Mouse (Mus musculus) heart, adult 9 months (tissue): ENCODE results near the gene Syt13.

Experiments used
- DNase-seq, 2 experiments: peaks; one replicate each; pipeline ENCODE4 v3.0.0; 2022; ENCODE audit warnings: low spot score in 2 of 2

The Syt13 gene

DNA sequence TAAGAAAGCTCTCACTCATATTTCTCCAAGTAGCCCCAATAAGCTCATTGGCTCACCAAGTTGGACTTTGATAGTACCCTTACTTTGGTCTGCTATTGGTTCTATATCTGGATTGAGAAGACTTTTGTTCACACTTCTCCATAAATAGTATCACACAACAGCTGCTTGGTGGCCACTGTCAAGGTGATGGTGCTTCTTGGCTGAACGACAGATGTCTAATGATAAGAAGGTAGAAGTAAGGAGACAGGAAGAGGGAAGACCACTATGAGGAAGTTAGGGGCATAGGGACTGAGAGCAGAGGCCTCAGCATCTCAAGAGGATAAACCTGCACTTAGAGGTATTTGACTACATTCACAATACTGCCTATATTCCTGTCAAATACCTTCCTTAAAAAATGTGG lies 49.4 kb downstream of the Syt13 start:
- no peak for DNase-seq

DNA sequence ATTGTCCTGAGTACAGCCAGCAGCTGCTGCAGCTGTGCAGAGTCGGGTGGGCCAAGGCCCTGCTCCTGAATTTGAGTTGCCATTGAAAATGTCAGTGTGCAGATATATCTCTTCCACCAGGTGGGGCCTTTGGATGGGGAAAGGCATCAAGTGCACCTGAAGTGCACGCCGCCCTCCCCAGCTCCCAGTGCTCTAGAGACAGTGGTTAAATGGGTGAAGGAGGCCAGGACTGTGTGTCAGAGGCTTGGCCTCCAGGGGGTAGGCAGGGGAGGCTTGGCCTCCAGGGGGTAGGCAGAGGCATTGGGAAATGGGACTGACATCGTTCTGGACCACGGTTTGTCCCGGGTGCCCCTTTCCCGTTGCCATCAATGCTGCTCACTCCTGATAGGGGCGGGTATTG lies 51.4 kb downstream of the Syt13 start:
- DNase-seq: no peak

DNA sequence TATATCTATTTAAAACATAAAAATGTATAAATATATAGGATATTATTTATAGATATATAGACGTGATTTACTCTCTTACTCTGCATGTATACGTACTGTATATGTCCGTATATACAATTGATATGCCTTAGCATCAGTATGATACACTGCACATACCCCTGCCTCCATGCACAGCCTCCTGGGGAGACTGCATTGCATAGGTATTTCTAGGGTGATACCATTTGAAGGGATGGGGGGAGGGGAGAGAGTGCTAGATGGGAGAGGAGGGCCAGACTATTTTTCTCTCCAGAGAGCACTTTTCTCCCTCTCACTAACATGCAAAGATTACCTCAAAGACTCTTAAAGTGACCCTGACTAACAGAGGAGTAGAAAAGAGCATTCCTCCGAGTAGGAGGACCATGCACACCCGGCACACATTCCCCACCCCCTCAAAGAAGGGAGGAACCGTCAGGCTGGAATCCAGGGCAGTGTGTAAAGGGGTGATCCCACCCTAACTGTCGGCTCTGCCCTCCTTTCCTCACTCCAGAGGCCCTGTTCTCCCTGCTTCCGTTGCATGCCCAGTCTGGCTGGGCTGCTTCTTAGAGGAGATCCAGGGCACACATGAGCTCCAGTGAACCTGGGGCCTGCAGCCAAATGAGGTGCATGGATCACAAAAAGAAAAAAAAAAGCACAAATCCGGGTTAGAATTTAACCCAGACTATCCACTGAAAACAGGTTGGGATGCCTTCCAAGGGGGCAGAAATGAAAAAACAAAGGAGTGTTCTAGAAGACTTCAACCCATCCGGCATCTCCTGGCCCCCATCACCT lies 52.3 kb downstream of the Syt13 start:
- DNase-seq: no peak

DNA sequence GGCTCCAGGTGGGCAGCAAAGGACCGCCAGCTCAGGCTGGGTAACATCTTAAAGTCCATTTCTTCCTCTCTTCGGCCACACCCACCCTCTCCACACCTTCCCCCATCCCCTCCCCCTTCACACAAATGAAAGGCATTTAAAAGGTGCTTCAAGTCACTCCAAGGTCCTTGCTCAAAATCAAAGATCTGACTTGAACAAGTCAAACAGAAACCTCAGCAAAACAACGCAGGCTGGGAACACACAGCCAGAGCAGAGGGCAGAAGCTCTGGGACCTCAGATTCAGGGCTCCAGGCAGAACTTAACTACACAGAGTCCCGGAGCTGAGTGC lies 52.9 kb downstream of the Syt13 start:
- no peak for DNase-seq

DNA sequence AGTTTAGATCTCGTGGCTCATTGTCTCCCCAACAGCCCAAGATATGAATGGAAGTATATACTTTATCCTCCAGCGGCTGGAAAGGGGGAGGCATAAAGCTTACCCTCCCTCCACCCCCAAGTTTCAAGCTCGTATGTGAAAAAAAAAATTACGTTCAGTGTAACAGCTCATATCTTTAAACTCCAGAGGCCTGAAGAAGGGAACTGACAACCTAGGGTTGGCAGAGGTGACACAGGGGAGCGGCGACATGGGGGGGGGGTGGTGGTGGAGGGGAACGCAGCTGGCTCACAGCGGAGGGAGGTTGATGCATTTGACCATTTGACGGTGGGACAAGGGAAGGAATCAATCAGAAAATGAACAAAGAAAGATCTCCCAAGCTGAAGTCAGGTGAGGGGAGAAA lies 56.2 kb downstream of the Syt13 start:
- no peak for DNase-seq

DNA sequence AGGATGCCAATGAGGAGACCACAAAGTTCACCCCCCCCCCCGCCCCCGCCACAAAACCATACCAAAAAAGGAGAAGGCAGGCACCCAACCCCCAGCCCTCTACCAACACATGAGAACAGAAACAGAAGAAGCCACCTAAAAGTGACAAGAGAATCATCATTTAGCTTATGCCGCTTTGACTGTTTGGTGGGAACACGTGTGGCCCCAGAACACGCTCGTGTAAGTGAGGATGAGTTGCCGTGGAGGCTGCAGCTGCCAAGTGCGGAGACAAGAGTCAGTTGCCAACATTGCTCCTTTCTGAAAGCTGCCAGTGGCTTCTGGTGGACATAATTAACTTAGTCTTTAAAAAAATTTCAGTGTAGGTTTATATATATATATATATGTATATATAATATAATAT lies 56.6 kb downstream of the Syt13 start:
- DNase-seq: no peak

DNA sequence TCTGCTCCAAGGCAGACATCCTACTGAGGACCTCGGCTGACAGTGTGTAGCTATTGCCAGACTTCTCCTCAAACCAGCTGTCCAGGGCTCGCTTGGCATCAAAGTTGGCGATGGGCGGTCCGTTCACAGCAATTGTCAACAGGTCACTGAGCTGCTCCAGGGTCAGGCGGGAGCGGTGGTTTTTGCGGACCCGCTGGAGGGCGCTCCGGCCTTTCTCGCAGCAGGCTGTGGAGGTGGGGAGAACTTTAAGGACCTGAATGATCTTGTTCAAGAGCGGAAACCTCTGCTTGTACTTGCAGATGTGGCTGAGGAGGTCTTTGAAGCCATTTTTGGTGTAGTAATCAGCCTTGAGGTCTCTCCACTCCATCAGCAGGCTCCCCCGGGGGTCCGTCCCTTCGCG lies 57.2 kb downstream of the Syt13 start:
- no peak for DNase-seq

DNA sequence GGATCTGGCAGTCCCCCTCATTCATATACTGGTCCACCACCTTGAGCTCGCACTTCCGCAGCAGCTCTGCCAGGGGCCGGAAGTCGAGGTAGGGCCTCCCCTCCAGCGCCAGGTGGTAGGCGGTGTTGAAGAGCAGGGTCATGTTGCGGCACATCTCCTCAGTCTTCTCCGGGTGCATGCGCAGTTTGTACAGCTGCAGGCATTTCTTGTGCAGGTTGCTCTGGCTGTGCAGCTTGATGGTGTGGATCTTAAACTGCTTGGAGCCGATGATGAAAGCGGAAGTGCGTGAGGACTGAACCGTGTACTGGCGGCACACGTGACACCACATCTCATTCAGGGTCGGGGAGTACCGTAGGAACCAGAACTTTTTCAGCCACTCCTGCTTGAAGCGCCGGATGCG lies 58.7 kb downstream of the Syt13 start:
- no peak for DNase-seq

DNA sequence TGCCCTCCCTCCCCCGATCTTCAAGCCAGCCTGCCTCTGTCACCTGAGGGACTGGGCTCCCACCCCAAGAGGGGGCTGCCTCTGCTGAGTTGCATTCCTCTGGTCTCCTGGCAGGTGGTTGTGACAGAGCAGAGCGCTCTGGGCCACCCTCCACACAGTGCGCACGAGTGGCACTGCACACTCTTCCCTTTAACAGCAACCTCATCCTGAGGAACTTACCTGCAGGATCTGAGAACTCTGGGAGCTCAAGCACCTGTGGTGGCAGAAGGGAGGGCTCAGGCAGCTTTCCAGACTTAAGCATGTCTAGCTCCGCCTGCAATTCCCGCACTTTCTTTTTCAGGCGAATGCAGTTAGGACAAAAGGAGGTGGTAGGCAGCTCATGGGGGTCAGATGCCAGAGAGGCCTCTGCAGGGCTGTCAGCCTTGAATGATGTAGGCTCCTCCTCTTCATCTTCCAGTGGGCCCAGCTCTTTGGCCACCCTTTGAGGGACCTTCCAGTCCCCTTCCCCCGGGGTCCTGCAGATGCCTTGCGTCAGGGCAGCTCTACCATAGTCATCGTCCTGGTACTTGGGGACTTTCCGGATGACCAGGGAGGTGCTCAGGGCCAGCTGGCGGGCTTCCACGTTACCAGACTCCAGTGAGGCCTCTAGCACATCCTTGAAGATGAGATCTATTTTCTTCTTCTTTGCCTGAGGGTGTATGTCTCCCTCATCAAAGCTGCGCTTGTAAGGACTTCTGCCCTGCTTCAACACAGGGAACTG lies 60.3 kb downstream of the Syt13 start:
- DNase-seq: no peak

DNA sequence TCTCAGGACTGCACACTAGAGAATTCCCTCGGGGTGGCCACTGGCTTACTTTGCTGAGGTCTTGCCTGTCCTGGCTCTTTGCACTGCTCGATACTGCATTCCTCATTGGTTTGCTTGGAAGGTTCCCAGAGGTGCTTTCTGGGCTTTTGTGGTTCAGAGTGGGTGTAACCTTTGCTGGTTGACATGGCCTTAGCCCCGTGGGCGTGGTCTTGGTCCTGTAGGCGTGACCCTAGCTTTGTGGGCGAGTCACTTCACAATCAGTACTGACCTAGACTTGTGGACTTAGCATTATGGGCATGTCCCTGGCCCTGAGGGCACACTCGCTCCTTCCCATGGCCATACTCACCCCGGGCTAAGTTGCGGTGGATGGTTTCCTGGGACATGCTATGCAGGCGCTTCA lies 65.3 kb downstream of the Syt13 start:
- no peak for DNase-seq

DNA sequence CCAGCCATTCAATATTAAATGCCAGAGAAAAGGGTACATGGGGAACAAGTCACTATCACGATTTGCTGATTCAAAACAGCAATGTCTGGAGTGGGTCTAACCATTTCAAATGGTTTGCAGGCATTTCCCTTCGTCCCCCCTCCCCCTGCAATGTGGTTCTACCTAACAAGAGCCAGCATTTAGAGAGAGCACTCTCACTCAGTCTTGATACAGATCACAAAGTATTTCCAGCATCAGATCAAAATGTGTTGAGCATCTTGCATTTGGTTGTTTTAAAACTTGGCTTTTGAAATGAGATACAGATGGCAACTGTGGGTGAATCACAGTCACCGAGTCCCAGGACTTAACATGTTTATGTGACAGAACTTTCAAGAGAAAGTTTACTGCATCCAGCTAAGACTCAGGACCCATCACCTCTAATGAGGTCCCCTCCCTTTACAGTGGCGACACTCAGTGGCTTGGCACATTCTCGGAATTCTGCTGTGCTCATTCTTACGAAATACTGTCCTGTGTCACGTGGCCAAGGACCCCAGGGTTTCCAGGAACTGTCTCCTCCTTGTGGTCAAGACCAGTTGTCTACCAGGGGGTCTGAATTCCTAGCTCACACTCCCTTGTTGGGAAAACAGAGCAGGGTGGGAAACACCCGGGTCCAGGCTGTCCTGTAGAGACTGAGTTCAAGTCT lies 67.8 kb downstream of the Syt13 start:
- no peak for DNase-seq

DNA sequence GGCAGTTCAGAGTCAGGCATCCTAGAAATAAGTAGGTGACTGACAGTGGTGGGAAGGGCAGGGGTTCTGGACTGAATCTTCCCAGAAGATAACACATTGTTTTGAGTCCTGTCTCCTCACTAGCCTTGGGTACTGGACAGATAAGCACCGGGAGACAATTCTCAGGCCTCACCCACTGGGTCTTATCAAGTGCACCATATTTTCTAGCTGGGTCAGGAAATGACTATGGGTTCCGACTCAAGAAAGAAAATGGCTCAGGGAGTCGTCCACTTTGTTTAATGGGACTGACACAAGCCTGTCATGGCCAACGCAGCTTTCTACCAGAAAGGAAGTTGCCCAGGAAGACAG lies 68.3 kb downstream of the Syt13 start:
- no peak for DNase-seq

DNA sequence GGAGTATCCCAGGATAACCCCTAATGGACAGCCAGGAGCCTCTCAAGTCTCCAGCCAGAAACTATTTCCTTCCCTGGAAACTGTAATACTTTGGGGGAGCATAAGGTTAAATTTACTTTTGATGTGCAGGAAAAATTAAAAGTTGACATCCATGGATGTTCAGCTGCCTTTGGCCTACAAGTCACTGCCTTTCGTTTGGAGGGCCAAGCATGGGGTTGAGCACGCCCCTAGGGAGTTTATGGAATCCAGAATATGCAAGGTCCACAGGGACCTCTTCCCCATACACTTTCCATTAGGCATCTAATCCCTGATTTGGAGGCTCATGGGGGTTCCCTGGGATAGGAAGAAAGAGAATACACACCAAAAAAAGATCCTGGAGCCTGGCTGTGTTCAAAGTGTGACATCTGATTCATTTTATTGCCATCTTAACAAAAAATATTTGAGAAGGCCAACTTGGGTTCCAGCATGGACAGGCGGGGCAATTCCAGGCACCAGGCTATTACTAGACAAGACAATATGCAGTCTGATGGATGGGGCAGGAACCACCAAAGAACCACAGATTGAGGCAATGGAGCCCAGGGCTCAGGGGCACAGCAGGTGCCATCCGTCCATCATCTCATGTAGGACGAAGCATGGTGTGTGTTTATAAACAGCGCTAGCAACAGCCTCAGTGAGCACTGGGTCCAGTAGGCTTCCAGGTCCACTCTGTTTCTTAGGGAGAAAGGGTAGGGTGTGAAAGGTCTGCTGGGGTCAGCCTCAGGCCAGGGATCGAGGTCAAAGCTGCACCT lies 69.6 kb downstream of the Syt13 start:
- DNase-seq: peak in 1 of 2 experiments; percentile 11

DNA sequence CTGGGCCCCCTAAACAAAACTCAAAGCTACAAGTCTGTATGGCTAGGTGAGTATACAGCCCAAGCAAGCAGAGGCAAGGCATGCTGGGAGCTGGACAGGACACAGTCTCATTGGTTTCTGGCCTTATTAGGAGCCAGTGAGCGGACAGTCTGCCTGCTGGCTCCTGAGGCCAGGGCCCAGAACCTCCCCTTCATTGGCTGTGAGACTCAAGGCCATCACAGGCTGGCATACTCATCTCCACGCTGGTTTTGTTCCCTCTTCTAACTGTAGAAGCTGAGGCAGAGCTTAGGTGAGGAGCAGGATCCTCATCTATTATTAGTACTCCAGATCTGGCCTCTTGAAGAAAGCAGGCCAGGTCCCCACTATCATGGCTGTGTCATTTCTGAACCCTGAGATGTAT lies 70.3 kb downstream of the Syt13 start:
- DNase-seq: no peak

DNA sequence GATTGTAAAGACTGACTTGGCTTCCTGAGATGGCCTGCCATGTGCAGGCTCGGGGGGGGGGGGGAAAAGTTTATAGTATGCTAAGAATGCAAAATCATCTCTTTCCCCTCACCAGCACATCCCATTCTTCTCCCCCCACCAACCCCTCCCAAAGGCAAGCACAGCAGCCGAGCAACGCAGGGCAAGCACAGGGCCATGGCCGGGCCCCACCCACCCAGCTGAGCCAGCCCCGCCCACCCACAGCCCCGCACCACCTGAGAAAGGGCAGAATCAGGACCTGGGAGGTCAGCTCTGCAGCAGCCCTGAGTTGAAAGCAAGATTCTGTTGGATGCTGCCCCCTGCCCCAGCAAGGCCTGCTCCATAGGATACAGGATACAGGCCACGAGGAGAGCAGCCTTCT lies 70.7 kb downstream of the Syt13 start:
- DNase-seq: no peak

DNA sequence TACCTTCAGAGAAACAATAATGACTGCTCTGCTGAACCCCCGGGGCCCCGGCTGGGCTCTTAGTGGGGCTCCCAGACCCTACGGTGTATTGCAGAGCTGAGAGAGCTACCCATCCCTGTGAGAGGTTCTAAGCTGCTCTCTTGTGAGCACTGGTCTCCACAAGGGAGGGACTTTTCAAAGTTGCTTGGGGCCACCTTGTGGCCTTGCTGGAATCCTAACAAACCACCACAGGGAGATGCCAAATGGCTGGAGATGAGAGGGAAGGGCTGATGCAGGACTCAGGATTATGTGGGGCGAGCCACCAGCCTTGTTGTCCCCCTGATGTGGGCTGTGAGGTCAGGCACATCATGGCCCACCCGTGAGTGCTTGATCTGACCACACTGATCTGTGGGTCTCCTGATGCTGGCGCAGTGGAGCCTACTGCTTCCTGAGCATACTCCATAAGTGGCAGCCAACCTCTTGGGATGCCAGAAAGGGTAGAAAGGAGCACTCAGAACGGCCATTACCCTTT lies 72.3 kb downstream of the Syt13 start:
- peak in 1 of 2 experiments; percentile 15 for DNase-seq

DNA sequence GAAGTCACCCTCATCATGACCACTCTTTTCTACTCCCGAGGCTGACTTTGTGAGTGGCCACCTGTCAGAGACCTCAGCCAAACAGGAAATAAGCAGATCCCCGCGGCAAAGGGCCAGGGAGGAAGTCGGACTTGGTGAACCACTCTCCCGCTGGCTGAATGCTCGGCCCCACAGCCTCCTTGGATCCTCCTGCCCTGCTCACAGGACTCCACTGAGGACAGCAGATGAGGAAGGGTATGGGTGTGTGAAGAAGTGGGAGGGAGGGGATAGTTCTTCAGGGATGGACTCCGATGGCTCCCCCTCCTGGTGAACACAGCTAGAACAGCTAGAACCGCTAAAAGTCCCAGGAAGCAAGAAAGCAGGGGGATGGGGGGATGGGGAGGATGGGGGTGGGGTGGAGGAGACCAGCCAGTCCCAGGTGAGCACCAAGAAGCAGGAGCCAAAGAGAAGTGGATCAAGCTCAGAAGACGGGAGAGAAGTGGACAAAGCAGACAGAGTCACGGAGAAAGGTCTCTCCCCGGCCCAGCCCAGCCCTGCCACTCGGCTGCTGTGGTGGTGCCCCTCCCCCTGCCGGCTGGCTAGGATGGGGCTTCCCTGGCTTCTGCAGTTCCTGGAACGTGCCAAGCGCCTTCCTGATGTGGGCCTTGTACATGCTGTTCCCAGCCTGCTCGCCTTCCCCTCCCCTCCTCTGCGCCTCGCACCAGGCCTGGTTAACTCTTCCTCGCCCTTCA lies 73.2 kb downstream of the Syt13 start:
- DNase-seq: peak; percentile 79 to 83

DNA sequence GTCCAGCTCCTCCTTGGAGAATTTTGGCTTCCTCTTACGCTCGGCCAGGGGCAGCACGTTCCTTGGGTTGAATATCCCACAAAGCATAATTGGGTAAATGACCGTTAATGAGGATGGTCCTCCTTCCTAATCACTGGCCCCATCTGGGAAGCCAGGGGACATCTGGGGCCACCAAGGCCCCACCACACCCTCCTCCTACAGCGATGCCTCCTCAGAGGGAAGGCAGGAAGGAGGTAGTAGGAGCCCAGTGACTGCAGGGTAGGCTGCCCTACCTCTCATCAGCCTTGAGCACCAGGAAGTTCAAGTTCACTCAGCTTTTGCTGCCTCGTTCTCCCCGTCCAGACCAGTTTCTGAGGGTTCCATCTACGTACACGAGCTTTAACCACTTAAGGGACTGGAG lies 74.7 kb downstream of the Syt13 start:
- DNase-seq: no peak

DNA sequence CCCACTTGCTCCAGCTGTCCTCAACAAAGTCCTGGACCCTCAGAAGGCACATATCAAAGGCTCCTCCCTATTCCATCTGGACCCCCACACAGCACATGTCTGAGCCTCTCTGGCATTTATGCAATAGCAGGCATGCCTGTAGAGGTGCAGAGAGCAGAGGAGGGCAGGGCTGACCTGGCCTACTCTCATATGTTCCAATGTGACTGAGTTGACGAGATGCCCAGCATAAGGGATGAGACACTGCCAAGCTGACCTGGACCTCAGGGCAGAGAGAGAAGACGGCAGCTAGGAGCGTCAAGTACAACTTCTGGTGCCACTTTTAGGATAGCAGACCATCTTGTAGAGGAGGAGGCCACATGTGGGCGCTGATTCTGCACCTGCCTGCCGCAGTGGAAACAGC lies 77.1 kb downstream of the Syt13 start:
- DNase-seq: peak; percentile 53 to 62

DNA sequence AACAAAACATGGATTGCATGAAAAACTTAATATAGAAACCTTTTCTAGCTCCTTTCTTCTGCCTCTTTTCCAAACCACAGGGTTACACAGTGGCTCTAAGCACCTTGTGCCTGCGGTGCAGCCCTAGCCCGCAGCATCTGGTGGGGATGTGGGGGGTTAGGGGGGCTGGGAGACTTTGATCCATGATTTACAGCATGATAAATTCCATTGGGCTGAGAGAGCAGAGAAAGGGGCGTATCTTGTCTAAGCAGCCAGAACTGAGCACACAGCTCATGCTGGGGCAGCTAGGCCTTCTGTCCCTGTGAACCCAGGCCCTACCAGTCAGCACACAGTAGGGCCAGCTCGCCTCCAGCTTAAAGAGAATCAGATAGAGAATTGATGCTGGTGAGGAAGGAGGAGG lies 90.1 kb downstream of the Syt13 start:
- no peak for DNase-seq
